Mouse (Mus musculus) stomach, postnatal 0 days (tissue): ENCODE measurements around the gene Vash2.

Experiments used
- CTCF ChIP-seq: IDR thresholded peaks from 2 replicates; pipeline ENCODE4 v1.5.1; 2016; ENCODE audit warnings: antibody characterized with exemption, low read depth, mild to moderate bottlenecking, moderate library complexity
- EP300 ChIP-seq: optimal IDR thresholded peaks from 2 replicates; pipeline ENCODE3; 2016; ENCODE audit warnings: antibody characterized with exemption

GRCm38 (mm10) chr1:190953009-190953408 is 26.1 kb downstream of the Vash2 start:
- TF ChIP-seq CTCF (no peak), EP300 (no peak)
